ENCODE assay signal across 8 mouse cellular contexts in genomic region chr11:113498889-113499288, GRCm38 (mm10).
DNase-seq lines count a peak whose midpoint lies in the region; ATAC-seq and TF ChIP-seq lines count a peak whose summit lies in the region.

No protein-coding gene starts in this region.

- H3K4me1 ChIP-seq in cerebellum, adult 2 months (ENCODE audit: control insufficient read depth, insufficient read depth, low read length) = no peaks in the 10 kb centered on the region
- no peaks in the 10 kb centered on the region for H3K4me1 ChIP-seq in midbrain, postnatal 0 days (ENCODE audit: insufficient read depth, low read length)
- peaks cover 5% of the 10 kb centered on the region; the same call in 1 of the 2 replicates for H3K4me1 ChIP-seq in midbrain, embryonic 14.5 days (ENCODE audit: control insufficient read depth, insufficient read depth, low read length)
- H3K4me1 ChIP-seq in cortical plate, adult 2 months (ENCODE audit: control insufficient read depth, insufficient read depth, low read length) = no peaks in the 10 kb centered on the region
- H3K4me1 ChIP-seq in forebrain, embryonic 15.5 days = peaks cover 10% of the 10 kb centered on the region; the same call in 1 of the 2 replicates

- H3K27me3 ChIP-seq in cerebellum, adult 2 months (ENCODE audit: control insufficient read depth, insufficient read depth, low read length) = no peaks in the 10 kb centered on the region
- H3K27me3 ChIP-seq in midbrain, postnatal 0 days (ENCODE audit: insufficient read depth, low read length) = no peaks in the 10 kb centered on the region
- H3K27me3 ChIP-seq in midbrain, embryonic 14.5 days (ENCODE audit: control insufficient read depth, insufficient read depth, low read length) = no peaks in the 10 kb centered on the region
- H3K27me3 ChIP-seq in forebrain, embryonic 15.5 days = no peaks in the 10 kb centered on the region

- H3K9ac ChIP-seq in midbrain, postnatal 0 days (replicated peaks; ENCODE audit: low read length, poor library complexity, severe bottlenecking) = no peak overlapping the region
- H3K9ac ChIP-seq in midbrain, embryonic 14.5 days (replicated peaks; ENCODE audit: low read length) = no peak overlapping the region
- H3K9ac ChIP-seq in forebrain, embryonic 15.5 days (replicated peaks) = no peak overlapping the region

- 70% methylated on average over 9 of the region's 9 CpGs for WGBS in cerebellum, adult 2 months
- whole genome bisulfite sequencing in midbrain, postnatal 0 days = 68% methylated on average over 9 of the region's 9 CpGs
- WGBS in midbrain, embryonic 14.5 days = 63% methylated on average over 9 of the region's 9 CpGs
- WGBS in forebrain, embryonic 15.5 days = 67% methylated on average over 9 of the region's 9 CpGs

- H3K36me3 ChIP-seq in midbrain, postnatal 0 days (ENCODE audit: insufficient read depth, low read length) = no peaks in the 10 kb centered on the region
- H3K36me3 ChIP-seq in midbrain, embryonic 14.5 days (ENCODE audit: control insufficient read depth, insufficient read depth, low read length) = no peaks in the 10 kb centered on the region
- no peaks in the 10 kb centered on the region for H3K36me3 ChIP-seq in forebrain, embryonic 15.5 days

- ATAC-seq in midbrain, postnatal 0 days (ENCODE audit: low FRiP score) = no peak
- ATAC-seq in midbrain, embryonic 14.5 days (ENCODE audit: low FRiP score, low TSS enrichment) = no peak
- ATAC-seq in forebrain, embryonic 15.5 days (replicated peaks) = no peak

- DNase-seq in cerebellum, adult 2 months = peak; percentile 3 to 28
- DNase-seq in cerebellum, adult 11 months = no peak
- no peak for DNase-seq in midbrain, postnatal 0 days (ENCODE audit: low spot score)
- DNase-seq in midbrain, embryonic 14.5 days = no peak
- DNase-seq in lung, postnatal 10 days = peak; percentile 57
- DNase-seq in thymus, postnatal 14 days = peak; percentile 87

- no peak for TF ChIP-seq POLR2A in cerebellum, adult 2 months (IDR thresholded peaks at IDR 0.05; ENCODE audit: borderline replicate concordance, insufficient read depth, low read length)
- no peak for TF ChIP-seq POLR2A in cortical plate, adult 2 months (IDR thresholded peaks at IDR 0.05; ENCODE audit: extremely low read depth, insufficient read depth, low read length)

- H3K4me2 ChIP-seq in midbrain, postnatal 0 days (ENCODE audit: low read depth, low read length, poor library complexity, severe bottlenecking) = no peak overlapping the region
- no peak overlapping the region for H3K4me2 ChIP-seq in midbrain, embryonic 14.5 days (ENCODE audit: low read length)
- H3K4me2 ChIP-seq in forebrain, embryonic 15.5 days (replicated peaks) = no peak overlapping the region

- H3K9me3 ChIP-seq in midbrain, postnatal 0 days (ENCODE audit: low read length) = no peaks in the 10 kb centered on the region
- no peaks in the 10 kb centered on the region for H3K9me3 ChIP-seq in midbrain, embryonic 14.5 days (ENCODE audit: control insufficient read depth, low read length)
- H3K9me3 ChIP-seq in forebrain, embryonic 15.5 days = no peaks in the 10 kb centered on the region

- TF ChIP-seq CTCF in cerebellum, adult 2 months (IDR thresholded peaks at IDR 0.05; ENCODE audit: borderline replicate concordance, insufficient read depth, low read depth, low read length) = peak; percentile 42
- TF ChIP-seq CTCF in midbrain, postnatal 0 days (IDR thresholded peaks at IDR 0.05) = peak; percentile 42
- peak; percentile 42 for TF ChIP-seq CTCF in cortical plate, adult 2 months (IDR thresholded peaks at IDR 0.05; ENCODE audit: extremely low read depth, insufficient read depth, low read length)

- H3K4me3 ChIP-seq in cerebellum, adult 2 months (replicated peaks; ENCODE audit: insufficient read depth, low read depth, low read length) = no peak overlapping the region
- H3K4me3 ChIP-seq in midbrain, postnatal 0 days (ENCODE audit: low read depth, low read length) = no peak overlapping the region
- H3K4me3 ChIP-seq in midbrain, embryonic 14.5 days (replicated peaks; ENCODE audit: low read depth, low read length) = no peak overlapping the region
- H3K4me3 ChIP-seq in cortical plate, adult 2 months (ENCODE audit: insufficient read depth, low read length) = no peak overlapping the region
- no peak overlapping the region for H3K4me3 ChIP-seq in forebrain, embryonic 15.5 days

- no peak overlapping the region for H3K27ac ChIP-seq in cerebellum, adult 2 months (ENCODE audit: insufficient read depth, low read length)
- H3K27ac ChIP-seq in midbrain, postnatal 0 days (ENCODE audit: low read depth, low read length) = no peak overlapping the region
- no peak overlapping the region for H3K27ac ChIP-seq in midbrain, embryonic 14.5 days (replicated peaks; ENCODE audit: low read depth, low read length)
- no peak overlapping the region for H3K27ac ChIP-seq in cortical plate, adult 2 months (ENCODE audit: insufficient read depth, low read length)
- H3K27ac ChIP-seq in forebrain, embryonic 15.5 days (replicated peaks) = no peak overlapping the region

Comparison
In these comparisons a context has a peak if more than half of its experiments do, and no peak if none do; other contexts are left out.
1. DNase-seq: peak in cerebellum, adult 2 months (2 of 2), lung, postnatal 10 days (single experiment) and thymus, postnatal 14 days (single experiment); none in cerebellum, adult 11 months (single experiment), midbrain, postnatal 0 days (single experiment) and midbrain, embryonic 14.5 days (single experiment).
2. Peak in every context shown above with its lines, with median percentiles within 50 percentile points of each other: CTCF ChIP-seq.